In the genomic region with DNA sequence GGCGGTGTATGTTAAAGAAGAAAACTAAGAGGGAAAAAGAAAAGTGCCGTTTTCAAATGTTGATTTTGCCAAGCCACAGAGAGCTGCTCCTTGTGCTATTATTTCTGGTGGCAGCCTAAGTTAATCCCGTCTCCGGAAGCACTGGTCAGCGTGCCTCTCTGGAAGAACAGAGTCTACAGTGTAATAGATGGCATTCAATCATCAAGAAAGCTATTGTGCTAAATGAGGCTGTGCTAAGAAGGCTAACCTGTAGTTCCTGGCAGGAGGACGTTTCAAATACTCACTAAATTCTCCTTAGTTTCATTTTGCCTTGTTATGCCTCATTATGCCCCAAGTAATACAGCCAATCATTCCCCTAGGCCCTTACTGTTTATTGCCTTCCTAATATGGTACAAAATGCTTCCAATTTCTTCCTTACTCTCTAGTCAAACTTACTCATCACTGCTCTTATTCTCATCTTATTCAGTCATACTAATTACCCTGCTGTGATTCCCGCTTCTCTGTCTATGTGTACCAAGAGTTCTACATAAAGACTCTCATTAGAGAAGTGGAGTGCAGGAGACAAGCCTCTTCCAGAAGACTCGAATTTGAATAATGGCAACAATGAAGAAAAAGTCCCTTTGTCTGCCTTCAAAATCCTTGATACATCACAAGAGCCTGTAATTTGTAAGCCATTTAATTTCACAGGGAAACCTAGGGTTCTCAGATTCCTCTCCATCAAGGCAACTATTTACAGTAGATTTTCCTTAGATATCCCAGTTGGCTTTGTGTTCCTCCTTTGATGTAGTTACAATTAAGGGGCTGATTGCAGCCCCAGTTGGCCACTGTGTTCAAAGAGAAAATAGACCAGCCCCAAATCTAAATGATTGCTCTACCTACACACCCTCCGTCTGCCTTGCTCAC, we compare ENCODE assay signal across 16 mouse cellular contexts.
A peak's percentile ranks its signal among the peaks of the same experiment; 100 is the strongest.
DNase-seq lines count a peak whose midpoint lies in the region; ATAC-seq lines count a peak whose summit lies in the region.
"Had no signal": no experiment of that assay in that cellular context is flagged by ENCODE, and none has a peak within 500 bp of the region (broad histone marks: within the 10 kb centered on the region; RNA-seq: fewer than 3 reads in every experiment).

No protein-coding gene starts in this region.

- H3K4me2 ChIP-seq in embryonic facial prominence, embryonic 13.5 days: peak overlapping the region; percentile 36; the same call in 1 of the 2 replicates
- H3K4me2 ChIP-seq: heart, embryonic 15.5 days; lung, embryonic 15.5 days had no signal

- no peaks in the 10 kb centered on the region for H3K27me3 ChIP-seq in megakaryocyte, embryonic 14.5 days (replicated peaks)
- H3K27me3 ChIP-seq in embryonic facial prominence, embryonic 13.5 days: no peaks in the 10 kb centered on the region
- H3K27me3 ChIP-seq in limb, embryonic 10.5 days (ENCODE audit: low read depth, poor library complexity, severe bottlenecking): no peaks in the 10 kb centered on the region
- H3K27me3 ChIP-seq: heart, embryonic 15.5 days; lung, embryonic 15.5 days; Patski had no signal

- no peak for DNase-seq in limb, embryonic 10.5 days (ENCODE audit: low spot score)
- peak; percentile 17 for DNase-seq in retina, postnatal 1 day
- DNase-seq in ovary, postnatal 10 days (ENCODE audit: low spot score): no peak
- DNase-seq in gastrocnemius, postnatal 36 days: no peak
- DNase-seq: adrenal gland, postnatal 10 days; left cerebral cortex, postnatal 4 days; thymus, postnatal 14 days had no signal

- no peak overlapping the region for H3K9ac ChIP-seq in embryonic facial prominence, embryonic 13.5 days
- H3K9ac ChIP-seq: heart, embryonic 15.5 days; lung, embryonic 15.5 days had no signal

- H3K4me1 ChIP-seq in megakaryocyte, embryonic 14.5 days: peaks cover 19% of the 10 kb centered on the region
- peaks cover 6% of the 10 kb centered on the region; the same call in 1 of the 2 replicates for H3K4me1 ChIP-seq in embryonic facial prominence, embryonic 13.5 days
- no peaks in the 10 kb centered on the region for H3K4me1 ChIP-seq in limb, embryonic 10.5 days

- no peaks in the 10 kb centered on the region for H3K36me3 ChIP-seq in megakaryocyte, embryonic 14.5 days (replicated peaks; ENCODE audit: low read length)
- no peaks in the 10 kb centered on the region for H3K36me3 ChIP-seq in embryonic facial prominence, embryonic 13.5 days
- no peaks in the 10 kb centered on the region for H3K36me3 ChIP-seq in limb, embryonic 10.5 days
- H3K36me3 ChIP-seq: heart, embryonic 15.5 days; lung, embryonic 15.5 days had no signal

- H3K9me3 ChIP-seq in megakaryocyte, embryonic 14.5 days: no peaks in the 10 kb centered on the region
- no peaks in the 10 kb centered on the region for H3K9me3 ChIP-seq in embryonic facial prominence, embryonic 13.5 days
- no peaks in the 10 kb centered on the region for H3K9me3 ChIP-seq in limb, embryonic 10.5 days (replicated peaks)
- H3K9me3 ChIP-seq: heart, embryonic 15.5 days; lung, embryonic 15.5 days had no signal

- intact Hi-C loops in gastrocnemius, postnatal 36 days (cut with DNase I): no loop called here

- no peak overlapping the region for H3K27ac ChIP-seq in embryonic facial prominence, embryonic 13.5 days
- peak overlapping the region; percentile 30; the same call in 1 of the 2 replicates for H3K27ac ChIP-seq in limb, embryonic 10.5 days
- H3K27ac ChIP-seq: heart, embryonic 15.5 days; kidney, postnatal 0 days; lung, embryonic 15.5 days had no signal

- no peak for ATAC-seq in megakaryocyte, adult 5-6 weeks (ENCODE audit: poor library complexity, severe bottlenecking)
- no peak for ATAC-seq in embryonic facial prominence, embryonic 13.5 days (ENCODE audit: insufficient number of reproducible peaks, insufficient read depth, low FRiP score, low TSS enrichment, low read depth)
- ATAC-seq: CD4-positive, CD25-positive, alpha-beta regulatory T cell, adult 4 months; inflammation-experienced regulatory T-cells, adult 6 months; Patski had no signal

- H3K4me3 ChIP-seq in megakaryocyte, embryonic 14.5 days (replicated peaks): peak overlapping the region; percentile 54
- H3K4me3 ChIP-seq in embryonic facial prominence, embryonic 13.5 days: no peak overlapping the region
- H3K4me3 ChIP-seq in limb, embryonic 10.5 days: no peak overlapping the region
- H3K4me3 ChIP-seq: heart, embryonic 15.5 days; lung, embryonic 15.5 days had no signal

- whole genome bisulfite sequencing in embryonic facial prominence, embryonic 13.5 days: 18% methylated on average over 9 of the region's 9 CpGs
- WGBS in limb, embryonic 10.5 days: 41% methylated on average over 9 of the region's 9 CpGs
